Mouse (Mus musculus): Measurements from ENCODE around the gene Bcl2l10.

GRCm38 (mm10) chr9:75308621-75309020 is 38.9 kb upstream of the Bcl2l10 start:
- TF ChIP-seq CTCF (conservative IDR thresholded peaks at IDR 0.05; ENCODE audit: low read length) (no peak), NANOG (IDR thresholded peaks at IDR 0.05; ENCODE audit: borderline replicate concordance, low read length) (no peak)
